Mouse (Mus musculus): ENCODE measurements around the gene Sdk2. TPM values are rescaled to one million over a fixed set of nuclear protein-coding genes. Genes with fewer than 3 reads are reported as not detected.
A peak's percentile ranks its signal among the peaks of the same experiment; 100 is the strongest.

Sdk2 gene
- total RNA-seq, 2 experiments from 2014 or later = 26.2 to 33.6 TPM

GRCm38 (mm10) chr11:113932909-113933308 lies 133.9 kb downstream of the Sdk2 start:
- DNase-seq (ENCODE audit: low spot score in 2 of 2) = no peak

- DNase-seq (ENCODE audit: low spot score in 2 of 2) = no peak
Observed at GRCm38 (mm10) chr11:113931701-113932100, 135.1 kb downstream of the Sdk2 start.

- DNase-seq (ENCODE audit: low spot score in 2 of 2) = no peak
Observed at GRCm38 (mm10) chr11:113930112-113930511, 136.7 kb downstream of the Sdk2 start.

- no peak for DNase-seq (ENCODE audit: low spot score in 2 of 2)
Observed at GRCm38 (mm10) chr11:113928831-113929230, 138.0 kb downstream of the Sdk2 start.

- DNase-seq (ENCODE audit: low spot score in 2 of 2) = peak; percentile 32 to 60
Observed at GRCm38 (mm10) chr11:113928291-113928690, 138.6 kb downstream of the Sdk2 start.

- no peak for DNase-seq (ENCODE audit: low spot score in 2 of 2)
Observed at GRCm38 (mm10) chr11:113927826-113928225, 139.0 kb downstream of the Sdk2 start.

GRCm38 (mm10) chr11:113927231-113927630 lies 139.6 kb downstream of the Sdk2 start:
- peak; percentile 71 to 88 for DNase-seq (ENCODE audit: low spot score in 2 of 2)

GRCm38 (mm10) chr11:113923137-113923536 lies 143.7 kb downstream of the Sdk2 start:
- DNase-seq (ENCODE audit: low spot score in 2 of 2) = no peak

GRCm38 (mm10) chr11:113903131-113903860 lies 163.6 kb downstream of the Sdk2 start:
- DNase-seq (ENCODE audit: low spot score in 2 of 2) = no peak

GRCm38 (mm10) chr11:113901906-113902305 lies 164.9 kb downstream of the Sdk2 start:
- DNase-seq (ENCODE audit: low spot score in 2 of 2) = no peak

GRCm38 (mm10) chr11:113898671-113899070 lies 168.2 kb downstream of the Sdk2 start:
- no peak for DNase-seq (ENCODE audit: low spot score in 2 of 2)

GRCm38 (mm10) chr11:113896006-113896405 lies 170.8 kb downstream of the Sdk2 start:
- DNase-seq (ENCODE audit: low spot score in 2 of 2) = no peak

- DNase-seq (ENCODE audit: low spot score in 2 of 2) = no peak
Observed at GRCm38 (mm10) chr11:113892924-113893323, 173.9 kb downstream of the Sdk2 start.

- DNase-seq (ENCODE audit: low spot score in 2 of 2) = peak in 1 of 2 experiments; percentile 35
Observed at GRCm38 (mm10) chr11:113892067-113892466, 174.8 kb downstream of the Sdk2 start.

- no peak for DNase-seq (ENCODE audit: low spot score in 2 of 2)
Observed at GRCm38 (mm10) chr11:113888156-113888750, 178.6 kb downstream of the Sdk2 start.

GRCm38 (mm10) chr11:113886299-113886698 lies 180.5 kb downstream of the Sdk2 start:
- no peak for DNase-seq (ENCODE audit: low spot score in 2 of 2)

GRCm38 (mm10) chr11:113884962-113885361 lies 181.9 kb downstream of the Sdk2 start:
- no peak for DNase-seq (ENCODE audit: low spot score in 2 of 2)

- DNase-seq (ENCODE audit: low spot score in 2 of 2) = peak in 1 of 2 experiments; percentile 26
Observed at GRCm38 (mm10) chr11:113883031-113883430, 183.8 kb downstream of the Sdk2 start.

- DNase-seq (ENCODE audit: low spot score in 2 of 2) = no peak
Observed at GRCm38 (mm10) chr11:113881864-113882263, 185.0 kb downstream of the Sdk2 start.

GRCm38 (mm10) chr11:113867066-113867465 lies 199.8 kb downstream of the Sdk2 start:
- DNase-seq (ENCODE audit: low spot score in 2 of 2) = no peak

GRCm38 (mm10) chr11:113865627-113866026 lies 201.2 kb downstream of the Sdk2 start:
- DNase-seq (ENCODE audit: low spot score in 2 of 2) = peak; percentile 83 to 84

GRCm38 (mm10) chr11:113863408-113863807 lies 203.4 kb downstream of the Sdk2 start:
- no peak for DNase-seq (ENCODE audit: low spot score in 2 of 2)

GRCm38 (mm10) chr11:113855661-113856060 lies 211.2 kb downstream of the Sdk2 start:
- no peak for DNase-seq (ENCODE audit: low spot score in 2 of 2)
